Mouse (Mus musculus) embryonic facial prominence, embryonic 11.5 days (tissue): ENCODE results near the gene Nck2. TPM values are rescaled to one million over a fixed set of nuclear protein-coding genes. Genes with fewer than 3 reads are reported as not detected.

Experiments used
- ATAC-seq: fragments of 200-750 bp; cut with Nextera tagmentation; replicated peaks from 2 replicates; pipeline ENCODE4 v1.8.0; 2017; ENCODE audit warnings: low read depth; ENCODE audit not compliant: insufficient number of reproducible peaks, low FRiP score, low TSS enrichment
- DNase-seq: peaks from one replicate; pipeline ENCODE4 v3.0.0-alpha.2; 2015; ENCODE audit warnings: low spot score
- H3K27ac ChIP-seq: fragments of 300-500 bp; sonication (generic); replicated peaks from 2 replicates; pipeline ENCODE4 v1.5.1; 2014; ENCODE audit warnings: mild to moderate bottlenecking, low read depth, low read length, control low read depth
- H3K27me3 ChIP-seq: fragments of 300-500 bp; sonication (generic); 2 replicates; pipeline ENCODE4 v1.6.1; 2014; ENCODE audit warnings: mild to moderate bottlenecking, low read length, moderate library complexity, mixed read lengths; ENCODE audit not compliant: control insufficient read depth, insufficient read depth
- H3K36me3 ChIP-seq: fragments of 300-500 bp; sonication (generic); replicated peaks from 2 replicates; pipeline ENCODE4 v1.6.1; 2014; ENCODE audit warnings: low read depth, mild to moderate bottlenecking, low read length, moderate library complexity, mixed read lengths; ENCODE audit not compliant: control insufficient read depth, insufficient read depth
- H3K4me1 ChIP-seq: fragments of 300-500 bp; sonication (generic); 2 replicates; pipeline ENCODE4 v1.6.1; 2014; ENCODE audit warnings: low read length, mixed read lengths; ENCODE audit not compliant: control insufficient read depth, insufficient read depth
- H3K4me2 ChIP-seq: fragments of 300-500 bp; sonication (generic); 2 replicates; pipeline ENCODE4 v1.6.1; 2014; ENCODE audit warnings: low read depth, mild to moderate bottlenecking, control low read depth, low read length, moderate library complexity
- H3K4me3 ChIP-seq: fragments of 300-500 bp; sonication (generic); 2 replicates; pipeline ENCODE4 v1.5.1; 2014; ENCODE audit warnings: low read depth, low read length, control low read depth
- H3K9ac ChIP-seq: fragments of 300-500 bp; sonication (generic); replicated peaks from 2 replicates; pipeline ENCODE4 v1.6.1; 2014; ENCODE audit warnings: mild to moderate bottlenecking, control low read depth, low read length
- H3K9me3 ChIP-seq: fragments of 300-500 bp; sonication (generic); replicated peaks from 2 replicates; pipeline ENCODE4 v1.6.1; 2016; ENCODE audit warnings: mild to moderate bottlenecking, low read length, inconsistent platforms, mixed read lengths; ENCODE audit not compliant: control insufficient read depth
- WGBS: fragments of 180-500 bp; shearing (Covaris S2); extraction: QIAGEN DNeasy Blood & Tissue Kit; methylation state at CpG from one replicate; pipeline ENCODE4 v1.1.7; 2014; 5-methylcytosine and 5-hydroxymethylcytosine counted together
- polyA plus RNA-seq: library from polyadenylated mRNA; unstranded; fragments of >200 nt; fragmentation: Nextera tagmentation; extraction: Ambion mirVana; gene quantifications from 2 replicates; pipeline ENCODE4 v1.2.1, GENCODE M21; 2014

Nck2 gene
- 40.8 and 44.1 TPM in 2 replicates for polyA plus RNA-seq

DNA sequence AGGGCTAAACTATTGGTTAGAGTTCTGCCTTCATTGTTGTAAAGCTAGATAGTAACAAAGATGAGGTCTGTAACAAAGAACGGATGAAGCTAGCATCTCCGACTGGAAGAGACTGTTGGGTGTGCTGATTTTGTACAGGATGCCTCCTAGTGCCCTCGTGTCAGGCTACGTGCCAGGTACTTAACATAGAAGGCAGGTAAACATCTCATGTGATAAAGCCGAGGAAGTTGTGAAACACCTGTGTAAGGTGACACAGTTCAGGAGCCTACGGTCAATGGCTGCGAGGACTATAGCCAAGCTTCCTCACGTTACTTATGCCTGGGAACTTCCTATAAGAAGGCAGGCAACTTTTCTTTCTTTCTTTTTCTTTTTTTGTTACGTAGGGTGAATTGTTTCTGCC, at the start of gene Nck2:
Nck2 (plus strand) TSS at position 49 of the 400 bp plus-strand sequence.
- peak within 1 kb of the TSS; percentile 94 for H3K27ac ChIP-seq
- peak within 1 kb of the TSS; percentile 74 for H3K4me2 ChIP-seq
- H3K9ac ChIP-seq: peak within 1 kb of the TSS; percentile 98
- no peak for ATAC-seq
- no peaks in the 10 kb centered on the region for H3K27me3 ChIP-seq
- H3K4me3 ChIP-seq: peak within 1 kb of the TSS; percentile 98
- 13% methylated on average over 9 of the region's 9 CpGs for WGBS
- no peaks in the 10 kb centered on the region for H3K36me3 ChIP-seq
- H3K9me3 ChIP-seq: no peaks in the 10 kb centered on the region
- no peaks in the 10 kb centered on the region for H3K4me1 ChIP-seq
- no peak for DNase-seq

DNA sequence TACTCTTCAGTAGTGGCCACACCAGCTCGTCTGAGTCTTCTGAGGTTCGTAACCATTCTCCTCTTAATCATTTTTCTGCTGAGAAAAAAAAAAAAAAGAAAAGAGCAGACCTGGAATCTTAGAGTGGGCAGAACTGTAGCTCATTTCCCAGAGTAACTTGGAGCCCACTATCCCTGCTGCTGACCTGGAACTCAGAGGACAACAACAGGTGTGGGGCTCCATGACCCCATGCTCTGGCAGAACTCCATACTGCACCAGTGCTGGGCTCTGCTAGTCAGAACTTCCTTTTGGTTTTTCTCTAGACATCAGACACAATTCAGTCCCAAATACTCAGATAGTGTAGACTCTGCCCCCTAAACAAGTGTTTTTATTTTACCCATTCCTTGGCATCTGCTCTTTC, 49.3 kb upstream of the Nck2 start:
- DNase-seq: no peak
- no peaks in the 10 kb centered on the region for H3K4me1 ChIP-seq
- 73% methylated on average over 2 of the region's 2 CpGs for WGBS
- H3K27ac ChIP-seq: no peak overlapping the region
- no peak overlapping the region for H3K4me2 ChIP-seq
- H3K9ac ChIP-seq: no peak overlapping the region
- ATAC-seq: no peak
- no peaks in the 10 kb centered on the region for H3K36me3 ChIP-seq
- H3K27me3 ChIP-seq: no peaks in the 10 kb centered on the region
- H3K4me3 ChIP-seq: no peak overlapping the region
- H3K9me3 ChIP-seq: no peaks in the 10 kb centered on the region

DNA sequence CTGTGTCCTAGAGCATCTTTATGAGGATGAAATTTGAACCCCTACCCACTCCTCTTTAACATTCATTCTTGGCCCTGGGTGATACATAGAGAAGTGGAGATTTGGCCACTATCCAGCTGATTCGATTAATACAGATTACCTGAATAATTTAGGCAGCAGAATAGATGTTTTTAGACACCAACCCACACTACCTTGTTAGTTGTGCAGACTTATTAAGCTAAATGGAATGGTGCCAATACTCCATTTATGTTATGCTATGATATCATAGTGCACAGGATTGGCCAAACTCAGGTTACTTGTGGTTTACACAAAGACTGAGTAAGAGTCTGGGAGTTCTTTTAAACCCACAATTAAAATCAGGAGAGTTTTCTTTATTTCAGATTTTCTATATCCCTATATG, 48.6 kb upstream of the Nck2 start:
- Histone ChIP-seq H3K9ac (no peak overlapping the region), H3K9me3 (no peaks in the 10 kb centered on the region), H3K27me3 (no peaks in the 10 kb centered on the region), H3K36me3 (no peaks in the 10 kb centered on the region), H3K4me3 (no peak overlapping the region), H3K4me1 (no peaks in the 10 kb centered on the region), H3K4me2 (no peak overlapping the region), H3K27ac (no peak overlapping the region)
- WGBS: 83% methylated on average over 1 of the region's 1 CpGs
- ATAC-seq (no peak), DNase-seq (no peak)

GRCm38 (mm10) chr1:43396522-43396921, 47.9 kb upstream of the Nck2 start:
- Histone ChIP-seq H3K9me3 (no peaks in the 10 kb centered on the region), H3K4me1 (no peaks in the 10 kb centered on the region), H3K36me3 (no peaks in the 10 kb centered on the region), H3K4me3 (no peak overlapping the region), H3K27me3 (no peaks in the 10 kb centered on the region), H3K4me2 (no peak overlapping the region), H3K9ac (no peak overlapping the region), H3K27ac (no peak overlapping the region)
- DNase-seq (no peak), ATAC-seq (no peak)
- WGBS: 29% methylated on average over 5 of the region's 5 CpGs

- DNase-seq (no peak), ATAC-seq (no peak)
- Histone ChIP-seq H3K9ac (no peak overlapping the region), H3K4me1 (no peaks in the 10 kb centered on the region), H3K4me3 (no peak overlapping the region), H3K36me3 (no peaks in the 10 kb centered on the region), H3K4me2 (no peak overlapping the region), H3K27me3 (no peaks in the 10 kb centered on the region), H3K27ac (no peak overlapping the region), H3K9me3 (no peaks in the 10 kb centered on the region)
- WGBS: 91% methylated on average over 2 of the region's 2 CpGs
These were observed 47.3 kb upstream of the Nck2 start for GRCm38 (mm10) chr1:43397096-43397495.

DNA sequence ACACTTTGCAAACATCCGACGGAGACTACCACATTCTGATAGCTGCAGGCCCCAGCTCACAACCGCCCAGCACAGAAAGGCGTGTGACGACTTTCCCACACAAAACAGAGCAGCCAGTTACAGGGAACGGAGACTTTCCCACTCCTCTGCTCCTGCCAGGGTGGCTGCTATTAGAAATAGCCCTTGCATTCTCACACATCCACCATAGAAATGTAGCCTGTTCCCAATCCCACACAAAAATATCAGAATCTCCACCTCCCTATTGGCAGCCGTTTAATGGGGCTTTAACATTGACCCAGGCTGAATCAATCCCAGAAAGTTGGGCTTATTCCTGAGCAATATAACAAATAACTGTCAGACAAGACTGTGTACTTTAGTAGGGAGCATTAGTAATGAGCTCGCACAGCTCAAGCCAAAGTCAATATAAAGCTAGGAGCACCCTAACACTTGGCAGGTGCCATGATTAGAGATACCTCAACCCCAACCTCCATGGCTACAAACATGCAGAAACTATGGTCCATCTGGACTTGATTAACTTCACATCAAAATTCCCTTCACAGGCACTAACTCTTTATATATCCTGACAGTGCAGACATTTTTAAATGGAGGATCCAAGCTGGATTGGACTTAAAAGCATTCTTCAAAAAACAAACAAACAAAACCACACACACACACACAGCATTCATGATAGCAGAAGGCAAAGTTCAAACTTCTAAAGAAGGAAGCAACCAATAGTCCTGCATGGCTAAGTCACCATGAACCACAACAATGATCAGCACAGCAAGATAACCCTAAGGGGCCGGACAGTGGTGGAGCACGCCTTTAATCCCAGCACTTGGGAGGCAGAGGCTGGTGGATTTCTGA, 45.4 kb upstream of the Nck2 start:
- Histone ChIP-seq H3K27ac (no peak overlapping the region), H3K9ac (no peak overlapping the region), H3K9me3 (no peaks in the 10 kb centered on the region), H3K4me2 (no peak overlapping the region), H3K4me3 (no peak overlapping the region), H3K4me1 (no peaks in the 10 kb centered on the region), H3K36me3 (no peaks in the 10 kb centered on the region), H3K27me3 (no peaks in the 10 kb centered on the region)
- DNase-seq (peak; percentile 42), ATAC-seq (no peak)
- 88% methylated on average over 10 of the region's 10 CpGs for WGBS

DNA sequence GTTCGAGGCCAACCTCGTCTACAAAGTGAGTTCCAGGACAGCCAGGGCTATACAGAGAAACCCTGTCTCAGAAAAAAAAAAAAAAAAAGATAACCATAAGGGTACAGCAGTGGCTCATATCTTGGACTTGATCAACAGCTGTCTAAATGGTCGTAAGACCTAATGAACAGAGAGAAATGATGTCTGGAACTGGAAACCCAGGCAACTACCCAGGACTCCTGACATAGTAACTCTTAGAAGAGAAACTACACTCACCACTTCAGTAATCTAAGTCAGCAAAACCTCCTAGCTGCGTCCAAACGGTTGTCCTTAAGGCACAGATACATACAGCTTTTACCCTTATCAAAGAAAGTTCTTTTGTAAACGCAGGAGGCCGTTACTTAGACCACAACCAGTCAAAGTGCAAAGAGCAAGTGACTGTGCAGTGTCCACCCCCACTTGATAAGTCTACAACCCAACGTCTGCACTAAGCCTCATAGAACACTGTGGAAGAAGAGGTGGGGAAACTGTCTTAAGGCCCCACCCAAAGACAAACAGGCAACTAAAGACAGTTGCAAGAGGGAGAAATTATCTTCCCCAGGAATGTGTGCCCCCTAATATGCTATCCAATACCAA, 44.7 kb upstream of the Nck2 start:
- H3K27ac ChIP-seq: no peak overlapping the region
- H3K9ac ChIP-seq: no peak overlapping the region
- no peaks in the 10 kb centered on the region for H3K9me3 ChIP-seq
- no peaks in the 10 kb centered on the region for H3K36me3 ChIP-seq
- no peaks in the 10 kb centered on the region for H3K4me1 ChIP-seq
- H3K4me2 ChIP-seq: no peak overlapping the region
- ATAC-seq: no peak
- no peak overlapping the region for H3K4me3 ChIP-seq
- 87% methylated on average over 8 of the region's 8 CpGs for WGBS
- DNase-seq: no peak
- H3K27me3 ChIP-seq: no peaks in the 10 kb centered on the region

- no peaks in the 10 kb centered on the region for H3K27me3 ChIP-seq
- 43% methylated on average over 3 of the region's 3 CpGs for WGBS
- no peak overlapping the region for H3K4me3 ChIP-seq
- no peaks in the 10 kb centered on the region for H3K9me3 ChIP-seq
- peak; percentile 74 for DNase-seq
- H3K36me3 ChIP-seq: no peaks in the 10 kb centered on the region
- no peak overlapping the region for H3K27ac ChIP-seq
- ATAC-seq: no peak; the same call in 1 of the 2 replicates
- no peak overlapping the region for H3K4me2 ChIP-seq
- H3K9ac ChIP-seq: no peak overlapping the region
- H3K4me1 ChIP-seq: no peaks in the 10 kb centered on the region
These were observed 43.7 kb upstream of the Nck2 start for GRCm38 (mm10) chr1:43400655-43401054.
